Mouse (Mus musculus): ENCODE data around the gene Gpn3.

DNA sequence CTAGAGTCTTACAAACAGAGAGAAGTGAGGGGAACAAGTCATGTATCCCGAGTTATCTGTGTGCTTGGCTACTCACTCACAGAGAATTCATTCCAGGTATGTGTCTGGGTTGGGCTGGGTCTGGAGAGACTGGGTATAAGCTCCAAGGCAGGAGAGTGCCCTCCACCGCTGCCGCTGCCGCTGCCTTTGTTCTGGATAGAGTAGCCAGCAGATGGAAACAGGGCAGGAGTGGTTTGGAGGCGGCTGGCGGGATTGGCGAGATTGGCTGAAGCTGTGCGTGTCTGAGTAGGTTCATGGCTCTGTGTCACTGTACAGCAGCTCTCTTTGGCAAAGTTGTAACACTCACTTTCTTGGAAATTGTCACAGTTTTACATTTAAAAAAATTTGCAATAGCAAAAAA is 48.2 kb upstream of the Gpn3 start:
- TF ChIP-seq GATA1 (IDR thresholded peaks at IDR 0.05; ENCODE audit: borderline replicate concordance, low read length) (no peak), FLI1 (IDR thresholded peaks at IDR 0.05; ENCODE audit: low read length) (no peak)

Data from megakaryocyte, embryonic 14.5 days (primary cell).